Mouse (Mus musculus): ENCODE data around the gene Olfr186. TPM values are rescaled to one million over a fixed set of nuclear protein-coding genes. Genes with fewer than 3 reads are reported as not detected.
"Not testable (repeated sequence)": the region's sequence is repeated elsewhere in the genome, so short reads cannot be mapped to it uniquely, and the experiment has no call there.

The Olfr186 gene
- not detected in 2 replicates for polyA plus RNA-seq (2015; fragmentation: Nextera tagmentation; extraction: Ambion mirVana)

GRCm38 (mm10) chr16:59030191-59030590, at the start of gene Olfr186:
TSS of gene Olfr186 (minus strand) at chr16:59030291.
- no peaks in the 10 kb centered on the region for H3K36me3 ChIP-seq
- WGBS: 91% methylated on average over 4 of the region's 4 CpGs
- ATAC-seq (ENCODE audit: insufficient number of reproducible peaks, insufficient read depth, low FRiP score, low TSS enrichment, low read depth): no peak
- H3K27ac ChIP-seq: no peak within 1 kb of the TSS
- H3K4me1 ChIP-seq: no peaks in the 10 kb centered on the region
- no peak within 1 kb of the TSS for H3K9ac ChIP-seq
- H3K27me3 ChIP-seq: no peaks in the 10 kb centered on the region
- no peak within 1 kb of the TSS for H3K4me3 ChIP-seq
- H3K4me2 ChIP-seq: no peak within 1 kb of the TSS
- no peaks in the 10 kb centered on the region for H3K9me3 ChIP-seq

GRCm38 (mm10) chr16:59077905-59078304, 47.8 kb upstream of the Olfr186 start, which contains the start of gene Olfr190:
TSS of gene Olfr190 (minus strand) at chr16:59078005.
- H3K36me3 ChIP-seq: no peaks in the 10 kb centered on the region
- no peak within 1 kb of the TSS for H3K9ac ChIP-seq
- H3K9me3 ChIP-seq: no peaks in the 10 kb centered on the region
- no peaks in the 10 kb centered on the region for H3K27me3 ChIP-seq
- no peak within 1 kb of the TSS for H3K27ac ChIP-seq
- no peak for ATAC-seq (ENCODE audit: insufficient number of reproducible peaks, insufficient read depth, low FRiP score, low TSS enrichment, low read depth)
- H3K4me1 ChIP-seq: no peaks in the 10 kb centered on the region
- no peak within 1 kb of the TSS for H3K4me2 ChIP-seq
- 87% methylated on average over 5 of the region's 5 CpGs for WGBS
- H3K4me3 ChIP-seq: no peak within 1 kb of the TSS

DNA sequence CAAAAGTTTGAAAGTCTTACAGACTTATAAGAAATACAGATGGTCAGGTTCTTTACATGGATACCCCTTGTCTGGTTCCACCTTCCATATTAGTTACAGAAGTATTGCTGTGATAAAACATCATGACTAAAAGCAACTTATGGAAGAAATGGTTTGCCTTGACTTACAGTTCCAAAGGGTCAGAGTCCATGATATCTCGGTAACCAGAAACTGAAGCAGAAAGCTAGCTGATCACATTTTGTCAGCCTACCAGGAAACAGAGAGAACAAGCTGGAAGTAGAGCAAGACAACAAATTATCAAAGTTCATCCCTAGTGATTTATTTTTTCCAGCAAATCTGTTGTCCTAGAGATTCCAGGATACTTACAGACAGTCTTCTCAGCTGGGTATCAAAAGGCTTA, 43.4 kb upstream of the Olfr186 start:
- H3K27me3 ChIP-seq: no peaks in the 10 kb centered on the region
- 85% methylated on average over 1 of the region's 1 CpGs for WGBS
- H3K36me3 ChIP-seq: no peaks in the 10 kb centered on the region
- no peak overlapping the region for H3K9ac ChIP-seq
- H3K9me3 ChIP-seq: no peaks in the 10 kb centered on the region
- H3K4me1 ChIP-seq: no peaks in the 10 kb centered on the region
- ATAC-seq (ENCODE audit: insufficient number of reproducible peaks, insufficient read depth, low FRiP score, low TSS enrichment, low read depth): no peak
- H3K4me3 ChIP-seq: no peak overlapping the region
- no peak overlapping the region for H3K27ac ChIP-seq
- no peak overlapping the region for H3K4me2 ChIP-seq

DNA sequence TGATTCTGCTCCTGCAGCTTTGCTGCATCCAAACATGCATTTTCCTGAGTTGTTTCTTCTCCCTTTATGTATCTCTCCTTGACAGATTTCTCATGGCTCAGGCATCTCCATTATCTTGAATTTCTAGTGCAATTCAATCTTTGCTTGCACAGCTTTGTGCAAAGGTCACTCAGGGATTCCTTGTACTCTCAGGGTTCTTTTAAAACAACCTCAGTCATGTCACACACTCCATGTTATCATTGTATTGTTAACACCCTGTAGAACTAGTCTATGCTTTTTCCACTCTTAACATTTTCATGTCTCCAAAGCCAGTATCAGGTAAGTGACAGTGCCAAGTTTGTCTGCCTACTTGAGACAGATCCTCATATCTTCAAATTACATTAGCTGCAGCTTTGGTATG, 41.7 kb upstream of the Olfr186 start:
- Histone ChIP-seq H3K27ac (no peak overlapping the region), H3K36me3 (no peaks in the 10 kb centered on the region), H3K4me2 (no peak overlapping the region), H3K4me1 (no peaks in the 10 kb centered on the region), H3K27me3 (no peaks in the 10 kb centered on the region), H3K9ac (no peak overlapping the region), H3K9me3 (no peaks in the 10 kb centered on the region), H3K4me3 (no peak overlapping the region)
- no peak for ATAC-seq (ENCODE audit: insufficient number of reproducible peaks, insufficient read depth, low FRiP score, low TSS enrichment, low read depth)

GRCm38 (mm10) chr16:59062411-59062810, 32.3 kb upstream of the Olfr186 start:
- H3K4me3 ChIP-seq; H3K9ac ChIP-seq; H3K9me3 ChIP-seq; ATAC-seq (ENCODE audit: insufficient number of reproducible peaks, insufficient read depth, low FRiP score, low TSS enrichment, low read depth); H3K36me3 ChIP-seq; H3K27ac ChIP-seq; H3K27me3 ChIP-seq; H3K4me2 ChIP-seq; H3K4me1 ChIP-seq: not testable (repeated sequence)
- 68% methylated on average over 3 of the region's 3 CpGs for WGBS

GRCm38 (mm10) chr16:59049286-59049685, 19.2 kb upstream of the Olfr186 start:
- H3K27ac ChIP-seq; ATAC-seq (ENCODE audit: insufficient number of reproducible peaks, insufficient read depth, low FRiP score, low TSS enrichment, low read depth); H3K9ac ChIP-seq; H3K27me3 ChIP-seq; H3K4me2 ChIP-seq; H3K4me3 ChIP-seq; H3K9me3 ChIP-seq; H3K36me3 ChIP-seq; H3K4me1 ChIP-seq: not testable (repeated sequence)
- WGBS: 90% methylated on average over 2 of the region's 2 CpGs

DNA sequence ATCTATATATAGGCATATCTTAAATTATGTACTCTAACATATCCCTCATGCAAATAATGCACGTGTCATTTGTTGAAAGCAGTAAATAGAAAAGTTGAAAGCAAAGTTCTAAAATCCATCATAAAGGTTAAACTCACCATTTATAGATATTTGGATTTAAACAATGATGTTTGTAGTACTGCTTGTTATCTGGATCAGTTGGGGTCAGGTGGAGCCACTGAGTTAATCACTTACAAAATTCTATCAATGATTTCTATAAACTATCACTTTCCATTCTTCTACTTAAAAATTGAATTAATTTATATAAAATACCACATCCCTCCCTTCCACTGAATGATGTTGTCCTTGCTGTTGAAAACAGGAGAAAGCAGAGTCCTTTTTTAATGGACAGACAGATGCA, 18.8 kb upstream of the Olfr186 start:
- Histone ChIP-seq H3K27me3 (no peaks in the 10 kb centered on the region), H3K27ac (no peak overlapping the region), H3K9me3 (no peaks in the 10 kb centered on the region), H3K36me3 (no peaks in the 10 kb centered on the region), H3K9ac (no peak overlapping the region), H3K4me2 (no peak overlapping the region), H3K4me1 (no peaks in the 10 kb centered on the region), H3K4me3 (no peak overlapping the region)
- no peak for ATAC-seq (ENCODE audit: insufficient number of reproducible peaks, insufficient read depth, low FRiP score, low TSS enrichment, low read depth)
- 74% methylated on average over 1 of the region's 1 CpGs for WGBS

GRCm38 (mm10) chr16:59047579-59047978, 17.5 kb upstream of the Olfr186 start:
- WGBS: 62% methylated on average over 4 of the region's 4 CpGs
- no peak overlapping the region for H3K9ac ChIP-seq
- no peaks in the 10 kb centered on the region for H3K9me3 ChIP-seq
- no peaks in the 10 kb centered on the region for H3K27me3 ChIP-seq
- H3K27ac ChIP-seq: no peak overlapping the region
- H3K4me1 ChIP-seq: no peaks in the 10 kb centered on the region
- no peak for ATAC-seq (ENCODE audit: insufficient number of reproducible peaks, insufficient read depth, low FRiP score, low TSS enrichment, low read depth)
- H3K4me2 ChIP-seq: no peak overlapping the region
- H3K4me3 ChIP-seq: no peak overlapping the region
- no peaks in the 10 kb centered on the region for H3K36me3 ChIP-seq

DNA sequence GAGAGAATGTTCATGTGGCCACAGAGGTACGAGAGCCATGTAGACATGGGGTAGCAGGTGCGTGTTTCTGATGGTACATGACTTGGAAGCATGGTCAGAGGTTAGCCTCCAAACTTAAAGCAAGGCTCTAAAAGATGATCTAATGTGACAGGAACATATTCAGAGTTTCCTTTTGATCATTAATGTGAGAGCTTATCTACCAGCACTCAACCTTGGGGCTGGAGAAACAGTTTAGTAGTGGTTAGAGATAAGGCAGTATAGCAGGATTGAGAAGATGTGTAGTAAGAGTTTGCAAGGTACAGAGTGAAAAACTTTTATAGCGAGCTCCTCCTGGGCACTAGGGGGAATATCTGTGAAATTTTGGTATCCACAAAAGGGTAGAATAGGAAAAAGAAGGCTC, 15.7 kb upstream of the Olfr186 start:
- Histone ChIP-seq H3K27me3 (no peaks in the 10 kb centered on the region), H3K4me2 (no peak overlapping the region), H3K9me3 (no peaks in the 10 kb centered on the region), H3K36me3 (no peaks in the 10 kb centered on the region), H3K27ac (no peak overlapping the region), H3K9ac (no peak overlapping the region), H3K4me1 (no peaks in the 10 kb centered on the region), H3K4me3 (no peak overlapping the region)
- ATAC-seq (ENCODE audit: insufficient number of reproducible peaks, insufficient read depth, low FRiP score, low TSS enrichment, low read depth): no peak
- WGBS: 85% methylated on average over 3 of the region's 3 CpGs

- no peak for ATAC-seq (ENCODE audit: insufficient number of reproducible peaks, insufficient read depth, low FRiP score, low TSS enrichment, low read depth)
- 84% methylated on average over 7 of the region's 7 CpGs for WGBS
Observed at GRCm38 (mm10) chr16:59039710-59040109, 9.6 kb upstream of the Olfr186 start, which contains the start of gene Olfr187. TSS of gene Olfr187 (minus strand) at chr16:59039767.

GRCm38 (mm10) chr16:59013357-59014018, 16.6 kb downstream of the Olfr186 start:
- Histone ChIP-seq H3K27ac (no peak overlapping the region), H3K4me3 (no peak overlapping the region), H3K9me3 (no peaks in the 10 kb centered on the region), H3K36me3 (no peaks in the 10 kb centered on the region), H3K4me2 (no peak overlapping the region), H3K4me1 (no peaks in the 10 kb centered on the region), H3K27me3 (no peaks in the 10 kb centered on the region), H3K9ac (no peak overlapping the region)
- ATAC-seq (ENCODE audit: insufficient number of reproducible peaks, insufficient read depth, low FRiP score, low TSS enrichment, low read depth): no peak
- 67% methylated on average over 2 of the region's 2 CpGs for WGBS

More at GRCm38 (mm10) chr16:59039710-59040109, 9.6 kb upstream of the Olfr186 start, which contains the start of gene Olfr187:
- H3K9me3 ChIP-seq: no peaks in the 10 kb centered on the region
- H3K4me3 ChIP-seq: no peak within 1 kb of the TSS
- H3K4me1 ChIP-seq: no peaks in the 10 kb centered on the region
- no peak within 1 kb of the TSS for H3K9ac ChIP-seq
- no peak within 1 kb of the TSS for H3K4me2 ChIP-seq
- H3K27ac ChIP-seq: no peak within 1 kb of the TSS
- no peaks in the 10 kb centered on the region for H3K36me3 ChIP-seq
- H3K27me3 ChIP-seq: no peaks in the 10 kb centered on the region

GRCm38 (mm10) chr16:59007146-59007545, 22.9 kb downstream of the Olfr186 start:
- no peak overlapping the region for H3K27ac ChIP-seq
- no peaks in the 10 kb centered on the region for H3K36me3 ChIP-seq
- H3K4me2 ChIP-seq: no peak overlapping the region
- no peaks in the 10 kb centered on the region for H3K27me3 ChIP-seq
- ATAC-seq (ENCODE audit: insufficient number of reproducible peaks, insufficient read depth, low FRiP score, low TSS enrichment, low read depth): no peak
- no peaks in the 10 kb centered on the region for H3K4me1 ChIP-seq
- no peak overlapping the region for H3K9ac ChIP-seq
- H3K4me3 ChIP-seq: no peak overlapping the region
- H3K9me3 ChIP-seq: no peaks in the 10 kb centered on the region
